In genomic region chr7:136880386-136880785, GRCm38 (mm10) we compare ENCODE assay signal across 13 mouse cellular contexts. TPM values are rescaled to one million over a fixed set of nuclear protein-coding genes. Genes with fewer than 3 reads are reported as not detected.
DNase-seq lines count a peak whose midpoint lies in the region; TF ChIP-seq lines count a peak whose summit lies in the region.
"Had no signal": no experiment of that assay in that cellular context is flagged by ENCODE, and none has a peak within 500 bp of the region (broad histone marks: within the 10 kb centered on the region; RNA-seq: fewer than 3 reads in every experiment).

No protein-coding gene starts in this region.

- H3K27ac ChIP-seq in layer of hippocampus, adult 2 months: no peak overlapping the region
- H3K27ac ChIP-seq: heart, embryonic 15.5 days; kidney, embryonic 15.5 days; liver, embryonic 15.5 days had no signal

- DNase-seq in adrenal gland, postnatal 14 days: peak; percentile 16
- DNase-seq in adrenal gland, postnatal 4 days (ENCODE audit: low spot score in 2 of 2): no peak
- DNase-seq in layer of hippocampus, adult 2 months (ENCODE audit: low spot score in 2 of 2): peak; percentile 20 to 38
- no peak for DNase-seq in layer of hippocampus, postnatal 25 days (ENCODE audit: extremely low spot score in 1 of 2, low spot score in 1 of 2)
- peak; percentile 15 to 38 for DNase-seq in right cerebral cortex, adult 2 months (ENCODE audit: low spot score in 2 of 2)
- DNase-seq in right cerebral cortex, postnatal 4 days: no peak
- DNase-seq in right cerebral cortex, postnatal 36 days (ENCODE audit: low spot score in 2 of 2): peak; percentile 14 to 23
- DNase-seq in thymus, postnatal 14 days: no peak
- DNase-seq: adrenal gland, adult 8-10 months had no signal

- TF ChIP-seq CTCF in layer of hippocampus, adult 2 months (conservative IDR thresholded peaks at IDR 0.05): no peak

- no peak overlapping the region for H3K4me3 ChIP-seq in layer of hippocampus, adult 2 months
- H3K4me3 ChIP-seq: heart, embryonic 15.5 days; kidney, embryonic 15.5 days; liver, embryonic 15.5 days; megakaryocyte, embryonic 14.5 days had no signal

RNA-seq across cellular contexts. Expression of gene Mgmt, which starts 14.0 kb away (rescaled TPM):
- total RNA-seq in adrenal gland, postnatal 14 days (2021): 6.0 and 6.3 TPM in 2 replicates
- 1 to 10 TPM; 8.2 to 8.5 TPM for total RNA-seq in adrenal gland, postnatal 4 days (2021)
- total RNA-seq in layer of hippocampus, adult 2 months (2021): 1 to 10 TPM; 1.0 to 1.2 TPM
- total RNA-seq in layer of hippocampus, postnatal 25 days (2021): under 1 TPM; 0.64 to 0.68 TPM

Comparison
In these comparisons a context has a peak if more than half of its experiments do, and no peak if none do; other contexts are left out.
1. DNase-seq: peak in adrenal gland, postnatal 14 days (single experiment), layer of hippocampus, adult 2 months (2 of 2), right cerebral cortex, adult 2 months (2 of 2) and right cerebral cortex, postnatal 36 days (2 of 2); none in adrenal gland, postnatal 4 days (0 of 2), layer of hippocampus, postnatal 25 days (0 of 2), right cerebral cortex, postnatal 4 days (single experiment) and thymus, postnatal 14 days (single experiment).